Comparison of ENCODE assay signal across 17 mouse cellular contexts in the genomic region with DNA sequence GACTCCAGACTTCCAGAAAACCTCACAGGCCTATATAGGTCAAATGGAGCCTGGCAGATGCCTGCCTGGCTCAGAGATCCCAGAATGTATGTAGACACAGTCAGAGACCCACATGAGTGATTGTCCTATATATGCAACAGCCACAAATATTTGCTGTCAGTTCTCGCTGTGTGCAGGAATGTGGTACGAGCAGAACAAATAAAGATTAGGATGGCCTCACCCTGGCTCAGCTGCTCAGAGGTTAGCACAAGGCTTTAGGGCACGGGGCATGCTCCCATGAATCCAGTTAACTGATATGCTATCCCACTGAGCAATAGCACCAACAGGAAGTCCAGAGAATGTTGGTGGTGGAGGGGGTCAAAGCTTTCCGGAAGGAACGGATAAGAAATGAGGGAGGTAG.
DNase-seq lines count a peak whose midpoint lies in the region; ATAC-seq and TF ChIP-seq lines count a peak whose summit lies in the region.
"Had no signal": no experiment of that assay in that cellular context is flagged by ENCODE, and none has a peak within 500 bp of the region (broad histone marks: within the 10 kb centered on the region; RNA-seq: fewer than 3 reads in every experiment).

No protein-coding gene starts in this region.

- no peaks in the 10 kb centered on the region for H3K9me3 ChIP-seq in liver, postnatal 0 days (ENCODE audit: low read length)
- H3K9me3 ChIP-seq in liver, embryonic 12.5 days (replicated peaks), result no peaks in the 10 kb centered on the region
- no peaks in the 10 kb centered on the region for H3K9me3 ChIP-seq in stomach, embryonic 16.5 days (replicated peaks; ENCODE audit: control insufficient read depth, low read length)
- H3K9me3 ChIP-seq: embryonic facial prominence, embryonic 10.5 days; forebrain, embryonic 13.5 days; hindbrain, embryonic 13.5 days; limb, embryonic 13.5 days; liver, embryonic 15.5 days; midbrain, embryonic 12.5 days had no signal

- H3K27ac ChIP-seq in liver, postnatal 0 days (ENCODE audit: low read depth), result no peak overlapping the region
- H3K27ac ChIP-seq in liver, embryonic 12.5 days, result no peak overlapping the region
- peak overlapping the region; percentile 0; the same call in 1 of the 2 replicates for H3K27ac ChIP-seq in embryonic fibroblast, embryonic 13.5 days (ENCODE audit: insufficient read depth, low read length)
- H3K27ac ChIP-seq in stomach, embryonic 16.5 days (ENCODE audit: low read length), result no peak overlapping the region
- H3K27ac ChIP-seq: embryonic facial prominence, embryonic 10.5 days; forebrain, embryonic 13.5 days; hindbrain, embryonic 13.5 days; limb, embryonic 13.5 days; midbrain, embryonic 12.5 days had no signal

- H3K4me3 ChIP-seq in liver, postnatal 0 days (ENCODE audit: low read depth, low read length), result no peak overlapping the region
- no peak overlapping the region for H3K4me3 ChIP-seq in liver, embryonic 12.5 days
- no peak overlapping the region for H3K4me3 ChIP-seq in embryonic fibroblast, embryonic 13.5 days (ENCODE audit: insufficient read depth, low read length)
- H3K4me3 ChIP-seq in stomach, embryonic 16.5 days (replicated peaks; ENCODE audit: low read length), result no peak overlapping the region
- H3K4me3 ChIP-seq: embryonic facial prominence, embryonic 10.5 days; forebrain, embryonic 13.5 days; hindbrain, embryonic 13.5 days; limb, embryonic 13.5 days; liver, embryonic 15.5 days; midbrain, embryonic 12.5 days had no signal

- no peak for TF ChIP-seq CTCF in liver, postnatal 0 days (IDR thresholded peaks at IDR 0.05; ENCODE audit: low read depth)
- TF ChIP-seq CTCF in embryonic fibroblast, embryonic 13.5 days (IDR thresholded peaks at IDR 0.05; ENCODE audit: borderline replicate concordance, insufficient read depth, low read length), result no peak

- DNase-seq in kidney, adult 11 months, result peak; percentile 30
- DNase-seq in kidney, postnatal 14 days, result no peak
- no peak for DNase-seq in liver, postnatal 0 days
- DNase-seq in left cerebral cortex, adult 18-20 months (ENCODE audit: low spot score in 2 of 2), result no peak
- DNase-seq: cerebellum, adult 8-10 months; right cerebral cortex, postnatal 25 days; thymus, adult 2 months had no signal

- no peaks in the 10 kb centered on the region for H3K36me3 ChIP-seq in liver, postnatal 0 days (replicated peaks; ENCODE audit: insufficient read depth, low read length)
- H3K36me3 ChIP-seq in liver, embryonic 12.5 days, result no peaks in the 10 kb centered on the region
- H3K36me3 ChIP-seq in stomach, embryonic 16.5 days (ENCODE audit: control insufficient read depth, insufficient read depth, low read length), result no peaks in the 10 kb centered on the region
- H3K36me3 ChIP-seq: embryonic facial prominence, embryonic 10.5 days; hindbrain, embryonic 13.5 days; limb, embryonic 13.5 days; liver, embryonic 15.5 days; midbrain, embryonic 12.5 days had no signal

- H3K27me3 ChIP-seq in liver, postnatal 0 days (ENCODE audit: insufficient read depth, low read length), result no peaks in the 10 kb centered on the region
- H3K27me3 ChIP-seq in liver, embryonic 12.5 days (replicated peaks), result no peaks in the 10 kb centered on the region
- H3K27me3 ChIP-seq in stomach, embryonic 16.5 days (ENCODE audit: control insufficient read depth, insufficient read depth, low read length), result no peaks in the 10 kb centered on the region
- H3K27me3 ChIP-seq: forebrain, embryonic 13.5 days; hindbrain, embryonic 13.5 days; limb, embryonic 13.5 days; liver, embryonic 15.5 days; midbrain, embryonic 12.5 days had no signal

- H3K9ac ChIP-seq in liver, postnatal 0 days (replicated peaks), result no peak overlapping the region
- no peak overlapping the region for H3K9ac ChIP-seq in liver, embryonic 12.5 days
- no peak overlapping the region for H3K9ac ChIP-seq in stomach, embryonic 16.5 days (ENCODE audit: low read length)
- H3K9ac ChIP-seq: forebrain, embryonic 13.5 days; hindbrain, embryonic 13.5 days; limb, embryonic 13.5 days; liver, embryonic 15.5 days; midbrain, embryonic 12.5 days had no signal

- H3K4me1 ChIP-seq in liver, postnatal 0 days (ENCODE audit: insufficient read depth), result peaks cover 11% of the 10 kb centered on the region
- 0 out of 2 replicates have a peak, but pooled peaks cover 5% of the 10 kb centered on the region for H3K4me1 ChIP-seq in liver, embryonic 12.5 days
- peaks cover 5% of the 10 kb centered on the region for H3K4me1 ChIP-seq in embryonic fibroblast, embryonic 13.5 days (ENCODE audit: control insufficient read depth, insufficient read depth, low read length)
- no peaks in the 10 kb centered on the region for H3K4me1 ChIP-seq in stomach, embryonic 16.5 days (ENCODE audit: control insufficient read depth, insufficient read depth, low read length)
- H3K4me1 ChIP-seq: embryonic facial prominence, embryonic 10.5 days; forebrain, embryonic 13.5 days; liver, embryonic 15.5 days had no signal

- ATAC-seq in liver, postnatal 0 days, result peak; percentile 65
- no peak for ATAC-seq in liver, embryonic 12.5 days
- peak; percentile 50; the same call in 1 of the 2 replicates for ATAC-seq in stomach, embryonic 16.5 days (ENCODE audit: insufficient read depth, low FRiP score)
- ATAC-seq: forebrain, embryonic 13.5 days; inflammation-experienced regulatory T-cells, adult 6 months had no signal

- TF ChIP-seq POLR2A in embryonic fibroblast, embryonic 13.5 days (IDR thresholded peaks at IDR 0.05; ENCODE audit: low read depth, low read length), result no peak

- TF ChIP-seq EP300 in liver, postnatal 0 days (IDR thresholded peaks at IDR 0.05; ENCODE audit: low read depth), result no peak

- WGBS in liver, postnatal 0 days (ENCODE audit: insufficient replicate concordance), result 52% methylated on average over 5 of the region's 5 CpGs
- WGBS in liver, embryonic 12.5 days (ENCODE audit: insufficient replicate concordance), result 56% methylated on average over 5 of the region's 5 CpGs
- WGBS in stomach, embryonic 16.5 days, result 57% methylated on average over 5 of the region's 5 CpGs

- H3K4me2 ChIP-seq in liver, postnatal 0 days (ENCODE audit: low read depth, low read length), result no peak overlapping the region
- no peak overlapping the region for H3K4me2 ChIP-seq in liver, embryonic 12.5 days
- H3K4me2 ChIP-seq in stomach, embryonic 16.5 days (ENCODE audit: low read depth, low read length), result no peak overlapping the region
- H3K4me2 ChIP-seq: forebrain, embryonic 13.5 days; hindbrain, embryonic 13.5 days; limb, embryonic 13.5 days; liver, embryonic 15.5 days; midbrain, embryonic 12.5 days had no signal
